Mouse (Mus musculus) liver, embryonic 16.5 days (tissue): ENCODE results near the gene Rab29. TPM values are rescaled to one million over a fixed set of nuclear protein-coding genes. Genes with fewer than 3 reads are reported as not detected.

ENCODE experiments used
- ATAC-seq: fragments of 200-750 bp; cut with Nextera tagmentation; 2 replicates; pipeline ENCODE4 v1.8.0; 2017; ENCODE audit warnings: low read depth, mild to moderate bottlenecking, moderate number of reproducible peaks, moderate library complexity
- H3K27ac ChIP-seq: fragments of 300-500 bp; sonication (generic); 2 replicates; pipeline ENCODE4 v1.5.1; 2014; ENCODE audit warnings: mild to moderate bottlenecking, low read length
- H3K27me3 ChIP-seq: fragments of 300-500 bp; sonication (generic); 2 replicates; pipeline ENCODE4 v1.6.1; 2014; ENCODE audit warnings: low read depth, low read length, mixed read lengths; ENCODE audit not compliant: control insufficient read depth, insufficient read depth
- H3K36me3 ChIP-seq: fragments of 300-500 bp; sonication (generic); 2 replicates; pipeline ENCODE4 v1.6.1; 2014; ENCODE audit warnings: mild to moderate bottlenecking; ENCODE audit not compliant: control insufficient read depth, insufficient read depth
- H3K4me1 ChIP-seq: fragments of 300-500 bp; sonication (generic); 2 replicates; pipeline ENCODE4 v1.6.1; 2014; ENCODE audit warnings: low read depth, low read length, mixed read lengths; ENCODE audit not compliant: control insufficient read depth
- H3K4me2 ChIP-seq: fragments of 300-500 bp; sonication (generic); 2 replicates; pipeline ENCODE4 v1.6.1; 2014; ENCODE audit warnings: low read depth, low read length, mixed read lengths
- H3K4me3 ChIP-seq: fragments of 300-500 bp; sonication (generic); 2 replicates; pipeline ENCODE4 v1.5.1; 2014; ENCODE audit warnings: low read depth, mild to moderate bottlenecking, low read length
- H3K9ac ChIP-seq: fragments of 300-500 bp; sonication (generic); 2 replicates; pipeline ENCODE4 v1.6.1; 2014; ENCODE audit warnings: low read depth, low read length
- H3K9me3 ChIP-seq: fragments of 300-500 bp; sonication (generic); replicated peaks from 2 replicates; pipeline ENCODE4 v1.6.1; 2016; ENCODE audit warnings: low read length; ENCODE audit not compliant: control insufficient read depth
- WGBS: fragments of 180-500 bp; shearing (Covaris S2); extraction: QIAGEN DNeasy Blood & Tissue Kit; methylation state at CpG from one replicate; pipeline ENCODE4 v1.1.7; 2014; ENCODE audit not compliant: insufficient replicate concordance; 5-methylcytosine and 5-hydroxymethylcytosine counted together
- polyA plus RNA-seq: library from polyadenylated mRNA; unstranded; fragments of >200 nt; fragmentation: Nextera tagmentation; extraction: Ambion mirVana; gene quantifications from 2 replicates; pipeline ENCODE4 v1.2.1, GENCODE M21; 2015

The Rab29 gene
- polyA plus RNA-seq, 1 experiment from 2014 or later, result 9.4 TPM

GRCm38 (mm10) chr1:131843758-131844157, 23.3 kb upstream of the Rab29 start:
- H3K4me3 ChIP-seq, result no peak overlapping the region
- H3K4me1 ChIP-seq, result no peaks in the 10 kb centered on the region; the same call in 1 of the 2 replicates
- WGBS, result 75% methylated on average over 10 of the region's 10 CpGs
- H3K9ac ChIP-seq, result no peak overlapping the region
- no peaks in the 10 kb centered on the region for H3K36me3 ChIP-seq
- no peak overlapping the region for H3K27ac ChIP-seq
- ATAC-seq, result no peak
- no peaks in the 10 kb centered on the region for H3K27me3 ChIP-seq
- no peaks in the 10 kb centered on the region for H3K9me3 ChIP-seq
- H3K4me2 ChIP-seq, result no peak overlapping the region

- Histone ChIP-seq H3K4me3 (no peak overlapping the region), H3K9me3 (no peaks in the 10 kb centered on the region), H3K36me3 (no peaks in the 10 kb centered on the region), H3K27ac (no peak overlapping the region), H3K9ac (no peak overlapping the region), H3K4me1 (no peaks in the 10 kb centered on the region; the same call in 1 of the 2 replicates), H3K27me3 (no peaks in the 10 kb centered on the region), H3K4me2 (no peak overlapping the region)
- WGBS, result 67% methylated on average over 8 of the region's 8 CpGs
- no peak for ATAC-seq
Measured at GRCm38 (mm10) chr1:131844883-131845282, 22.1 kb upstream of the Rab29 start.

- 67% methylated on average over 5 of the region's 5 CpGs for WGBS
- no peak for ATAC-seq
- no peaks in the 10 kb centered on the region for H3K27me3 ChIP-seq
- no peak overlapping the region for H3K27ac ChIP-seq
- no peak overlapping the region for H3K9ac ChIP-seq
- H3K9me3 ChIP-seq, result no peaks in the 10 kb centered on the region
- no peak overlapping the region for H3K4me3 ChIP-seq
- no peaks in the 10 kb centered on the region; the same call in 1 of the 2 replicates for H3K4me1 ChIP-seq
- no peak overlapping the region for H3K4me2 ChIP-seq
- no peaks in the 10 kb centered on the region for H3K36me3 ChIP-seq
Measured at GRCm38 (mm10) chr1:131846255-131846654, 20.8 kb upstream of the Rab29 start.

DNA sequence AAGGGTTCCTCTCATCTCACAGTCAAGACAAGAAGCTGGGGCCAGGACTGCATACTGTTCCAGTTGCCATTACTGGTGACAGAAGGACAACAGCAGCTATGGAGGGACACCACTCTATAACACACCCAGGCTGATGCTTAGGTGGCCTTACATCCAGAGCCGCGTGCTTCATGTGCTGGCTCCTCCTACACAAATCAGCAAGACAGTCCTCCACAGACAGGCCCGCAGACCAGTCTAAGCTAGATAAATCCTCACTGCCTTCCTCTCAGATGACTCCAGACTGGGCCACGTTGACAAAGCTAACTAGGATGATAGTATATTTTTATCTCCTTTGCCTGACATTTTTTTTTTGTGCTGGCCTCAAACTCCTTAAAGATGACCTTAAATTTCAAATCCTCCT, 5.2 kb upstream of the Rab29 start:
- Histone ChIP-seq H3K36me3 (no peaks in the 10 kb centered on the region), H3K4me2 (no peak overlapping the region), H3K27me3 (no peaks in the 10 kb centered on the region), H3K27ac (no peak overlapping the region), H3K9ac (no peak overlapping the region), H3K4me1 (no peaks in the 10 kb centered on the region), H3K4me3 (no peak overlapping the region), H3K9me3 (no peaks in the 10 kb centered on the region)
- no peak for ATAC-seq
- 39% methylated on average over 4 of the region's 4 CpGs for WGBS

DNA sequence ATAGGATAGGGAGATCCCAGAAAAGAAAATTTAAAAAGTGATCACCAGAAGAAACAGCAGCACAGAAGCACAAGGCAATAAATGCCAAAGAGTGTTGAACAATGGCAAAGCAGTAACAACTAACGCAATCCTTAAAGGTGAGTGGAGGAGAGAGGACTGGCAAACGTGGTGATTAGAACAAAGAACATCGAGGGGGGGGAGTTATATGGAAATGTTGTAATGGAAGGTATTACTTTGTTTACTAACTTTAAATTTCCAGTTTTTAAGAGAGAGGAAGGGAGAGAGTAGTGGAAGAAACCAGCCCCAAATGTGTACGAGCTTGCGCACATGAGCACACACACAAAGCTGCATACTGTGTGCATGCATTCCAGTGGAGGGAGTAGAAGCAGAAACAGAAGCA, 1.4 kb upstream of the Rab29 start:
- Histone ChIP-seq H3K27me3 (no peaks in the 10 kb centered on the region), H3K4me3 (no peak overlapping the region), H3K4me1 (peaks cover 4% of the 10 kb centered on the region; the same call in 1 of the 2 replicates), H3K9ac (no peak overlapping the region), H3K4me2 (no peak overlapping the region), H3K27ac (no peak overlapping the region), H3K36me3 (no peaks in the 10 kb centered on the region), H3K9me3 (no peaks in the 10 kb centered on the region)
- no peak for ATAC-seq
- 73% methylated on average over 5 of the region's 5 CpGs for WGBS

- Histone ChIP-seq H3K4me2 (peak overlapping the region; percentile 68), H3K4me1 (peaks cover 4% of the 10 kb centered on the region; the same call in 1 of the 2 replicates), H3K9me3 (no peaks in the 10 kb centered on the region), H3K27ac (no peak overlapping the region), H3K9ac (no peak overlapping the region), H3K36me3 (no peaks in the 10 kb centered on the region), H3K4me3 (peak overlapping the region; percentile 75), H3K27me3 (no peaks in the 10 kb centered on the region)
- 26% methylated on average over 6 of the region's 6 CpGs for WGBS
- no peak for ATAC-seq
Measured at GRCm38 (mm10) chr1:131866304-131866999, 572 bp upstream of the Rab29 start.

DNA sequence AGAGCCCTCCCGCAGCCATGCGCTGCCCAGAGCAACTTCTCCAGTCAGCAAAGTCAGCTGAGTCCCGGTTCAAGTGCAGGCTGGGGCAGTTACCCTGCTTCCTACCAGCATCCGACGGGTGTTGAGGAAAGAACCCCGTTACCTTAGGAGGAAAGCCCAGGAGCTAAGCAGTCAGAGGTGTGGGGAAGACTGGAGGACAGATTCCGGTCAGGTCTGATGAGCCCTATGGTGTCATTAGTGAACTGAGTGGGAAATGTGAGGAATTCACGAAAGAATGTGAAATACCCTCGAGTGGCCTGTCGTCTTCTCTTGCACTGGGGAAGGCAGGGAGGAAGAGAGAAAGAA, 894 bp downstream of the Rab29 start:
- Histone ChIP-seq H3K27me3 (no peaks in the 10 kb centered on the region), H3K27ac (no peak overlapping the region), H3K36me3 (no peaks in the 10 kb centered on the region), H3K9me3 (no peaks in the 10 kb centered on the region), H3K9ac (peak overlapping the region; percentile 72), H3K4me3 (peak overlapping the region; percentile 75), H3K4me1 (peaks cover 4% of the 10 kb centered on the region; the same call in 1 of the 2 replicates), H3K4me2 (peak overlapping the region; percentile 68)
- WGBS, result 21% methylated on average over 10 of the region's 10 CpGs
- ATAC-seq, result no peak

DNA sequence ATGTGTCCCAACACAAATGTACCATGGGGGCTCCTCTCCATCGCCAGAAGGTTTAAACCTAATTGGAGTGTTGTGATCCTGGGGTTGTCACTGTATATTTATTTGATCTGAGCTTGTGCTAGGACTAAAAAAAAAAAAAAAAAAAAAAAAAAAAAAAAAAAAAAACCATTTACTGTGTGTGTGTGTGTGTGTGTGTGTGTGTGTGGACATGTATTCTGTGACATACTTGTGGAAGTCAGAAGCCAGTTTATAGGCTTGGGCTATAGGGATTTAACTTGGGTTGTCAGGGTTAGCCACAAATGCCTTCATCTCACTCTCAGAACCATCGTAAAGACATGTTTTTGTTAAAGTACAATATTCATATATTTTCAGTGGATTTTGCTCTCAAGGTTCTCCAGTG, 2.5 kb downstream of the Rab29 start:
- no peaks in the 10 kb centered on the region for H3K9me3 ChIP-seq
- WGBS, result 74% methylated on average over 2 of the region's 2 CpGs
- H3K4me3 ChIP-seq, result no peak overlapping the region
- no peak for ATAC-seq
- no peaks in the 10 kb centered on the region for H3K36me3 ChIP-seq
- H3K9ac ChIP-seq, result no peak overlapping the region
- no peak overlapping the region for H3K27ac ChIP-seq
- H3K4me2 ChIP-seq, result no peak overlapping the region
- no peaks in the 10 kb centered on the region for H3K27me3 ChIP-seq
- peaks cover 4% of the 10 kb centered on the region; the same call in 1 of the 2 replicates for H3K4me1 ChIP-seq

DNA sequence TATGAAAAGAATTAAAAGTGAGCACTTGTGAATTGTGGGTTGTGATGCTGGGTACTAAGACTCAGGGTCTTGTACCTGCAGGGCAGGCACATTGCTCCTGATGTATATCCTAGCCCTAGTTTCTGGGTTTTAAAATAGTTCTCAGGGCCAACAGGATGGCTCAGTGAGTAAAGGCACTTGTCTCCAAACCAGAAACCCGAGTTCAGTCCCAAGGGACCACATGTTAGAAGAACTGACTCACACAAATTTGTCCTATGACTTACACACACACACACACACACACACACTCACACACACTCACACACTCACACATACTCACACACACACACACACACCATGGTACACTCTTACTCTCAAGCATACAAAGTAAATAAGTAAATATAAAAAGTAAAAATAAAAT, 5.8 kb downstream of the Rab29 start:
- ATAC-seq, result no peak
- H3K27ac ChIP-seq, result no peak overlapping the region
- no peak overlapping the region for H3K4me3 ChIP-seq
- H3K36me3 ChIP-seq, result no peaks in the 10 kb centered on the region
- no peaks in the 10 kb centered on the region for H3K9me3 ChIP-seq
- no peak overlapping the region for H3K9ac ChIP-seq
- 62% methylated on average over 1 of the region's 1 CpGs for WGBS
- peaks cover 3% of the 10 kb centered on the region; the same call in 1 of the 2 replicates for H3K4me1 ChIP-seq
- H3K27me3 ChIP-seq, result no peaks in the 10 kb centered on the region
- H3K4me2 ChIP-seq, result no peak overlapping the region
